Mouse (Mus musculus): ENCODE data around the gene Galnt17. TPM values are rescaled to one million over a fixed set of nuclear protein-coding genes. Genes with fewer than 3 reads are reported as not detected.
A peak's percentile ranks its signal among the peaks of the same experiment; 100 is the strongest.

The Galnt17 gene
- polyA plus RNA-seq, 1 experiment from 2014 or later = 5.1 TPM

DNA sequence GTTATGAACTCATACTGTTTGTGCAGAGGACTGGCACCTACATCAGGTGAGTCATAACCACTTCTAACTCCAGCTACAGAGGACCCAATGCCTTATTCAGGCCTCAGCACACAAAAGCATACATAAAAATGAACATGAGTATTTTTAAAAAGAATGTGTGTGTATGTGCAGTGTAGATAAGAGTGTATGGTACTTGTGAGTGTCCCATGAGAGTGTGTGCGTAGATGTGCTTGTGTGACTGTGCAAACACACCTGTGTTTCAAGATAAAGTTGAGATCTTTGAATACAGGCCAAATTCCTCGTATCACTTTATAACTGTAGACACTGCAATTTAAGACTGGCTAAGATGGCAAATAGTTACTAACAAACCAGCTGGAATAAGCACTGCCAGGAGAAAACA is 307.7 kb downstream of the Galnt17 start:
- ChIA-PET POLR2A (no interaction called here), CTCF (interaction anchor here (1.3 kb wide), 1 partner anchor 13 kb away, joined by 5 read pairs; no protein-coding TSS in a partner anchor)
- in situ Hi-C loops (cut with MboI; ENCODE audit: low pct_unique_long_range_greater_than_20kb) = loop anchor here (5.0 kb wide), 1 partner anchor 128 kb away; no protein-coding TSS in a partner anchor
- no peaks in the 10 kb centered on the region for H3K27me3 ChIP-seq
- no peak for ATAC-seq
- DNase-seq (ENCODE audit: low read depth, low spot score) = no peak
- TF ChIP-seq CTCF (IDR thresholded peaks at IDR 0.05) = no peak

DNA sequence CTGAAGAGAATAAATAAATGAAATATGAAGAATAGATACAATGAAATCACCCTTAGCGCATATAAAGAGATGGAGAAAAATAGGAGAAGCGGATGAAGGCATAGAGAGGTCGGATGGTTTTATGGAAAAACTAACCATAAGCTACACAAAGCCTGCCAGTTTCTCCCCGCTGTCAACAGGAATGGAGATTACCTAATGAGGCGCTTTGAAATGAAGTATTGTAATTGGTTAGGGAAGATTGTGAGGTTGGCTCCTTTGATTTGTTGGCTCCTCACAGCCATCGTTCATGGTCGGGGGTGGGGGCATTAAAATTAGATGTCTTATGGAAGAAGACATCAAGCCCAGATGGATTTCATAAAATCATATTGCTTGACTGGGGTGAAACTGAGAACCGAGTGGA is 329.0 kb downstream of the Galnt17 start:
- no peak for ATAC-seq
- ChIA-PET POLR2A (no interaction called here), CTCF (no interaction called here)
- DNase-seq (ENCODE audit: low read depth, low spot score) = no peak
- no peaks in the 10 kb centered on the region for H3K27me3 ChIP-seq
- in situ Hi-C loops (cut with MboI; ENCODE audit: low pct_unique_long_range_greater_than_20kb) = no loop called here
- no peak for TF ChIP-seq CTCF (IDR thresholded peaks at IDR 0.05)

DNA sequence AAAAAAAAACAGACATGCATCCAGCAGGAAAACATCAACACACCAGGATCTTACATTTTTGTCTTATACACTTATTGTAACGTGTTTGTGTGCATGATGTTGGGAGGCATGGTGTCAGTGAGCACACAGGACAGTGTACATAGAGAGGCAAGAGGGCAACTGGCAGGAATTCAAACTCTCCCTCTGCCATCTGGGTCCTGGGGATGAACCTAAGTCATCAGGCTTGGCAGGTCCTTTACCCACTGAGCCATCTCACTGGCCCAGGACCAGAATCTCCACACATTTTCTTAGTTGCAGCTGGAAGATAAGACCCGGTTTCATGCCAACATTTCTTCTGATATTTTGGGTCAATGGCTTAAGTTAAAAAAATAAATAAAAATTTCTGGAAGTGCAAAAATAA is 329.4 kb downstream of the Galnt17 start:
- DNase-seq (ENCODE audit: low read depth, low spot score) = no peak
- H3K27me3 ChIP-seq = no peaks in the 10 kb centered on the region
- in situ Hi-C loops (cut with MboI; ENCODE audit: low pct_unique_long_range_greater_than_20kb) = no loop called here
- POLR2A ChIA-PET = no interaction called here
- CTCF ChIA-PET = no interaction called here
- ATAC-seq = no peak
- TF ChIP-seq CTCF (IDR thresholded peaks at IDR 0.05) = no peak

DNA sequence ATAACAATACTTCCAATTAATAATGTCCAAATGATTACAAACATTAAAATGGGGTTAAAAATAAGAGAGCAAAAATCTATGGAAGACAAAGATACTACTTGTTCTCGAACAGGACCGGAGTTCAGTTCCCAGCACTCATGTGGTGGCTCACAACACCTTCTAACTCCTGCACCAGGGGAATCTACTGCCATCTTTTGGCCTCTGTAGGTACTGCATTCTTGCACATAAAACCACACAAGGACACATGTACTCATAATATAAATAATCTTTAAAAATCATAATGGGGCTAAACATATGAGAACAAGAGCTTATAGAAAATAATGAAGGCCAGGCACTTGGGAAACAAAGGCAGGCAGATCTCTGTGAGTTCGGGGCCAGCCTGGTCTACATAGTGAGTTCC is 330.3 kb downstream of the Galnt17 start:
- ATAC-seq (no peak), DNase-seq (ENCODE audit: low read depth, low spot score) (no peak)
- ChIA-PET CTCF (interaction anchor here (0.9 kb wide), 1 partner anchor 16 kb away, joined by 3 read pairs; no protein-coding TSS in a partner anchor), POLR2A (interaction anchor here (0.6 kb wide), 1 partner anchor 660 kb away, joined by 5 read pairs; no protein-coding TSS in a partner anchor)
- no peaks in the 10 kb centered on the region for H3K27me3 ChIP-seq
- peak; percentile 28 for TF ChIP-seq CTCF (IDR thresholded peaks at IDR 0.05)
- in situ Hi-C loops (cut with MboI; ENCODE audit: low pct_unique_long_range_greater_than_20kb) = no loop called here

DNA sequence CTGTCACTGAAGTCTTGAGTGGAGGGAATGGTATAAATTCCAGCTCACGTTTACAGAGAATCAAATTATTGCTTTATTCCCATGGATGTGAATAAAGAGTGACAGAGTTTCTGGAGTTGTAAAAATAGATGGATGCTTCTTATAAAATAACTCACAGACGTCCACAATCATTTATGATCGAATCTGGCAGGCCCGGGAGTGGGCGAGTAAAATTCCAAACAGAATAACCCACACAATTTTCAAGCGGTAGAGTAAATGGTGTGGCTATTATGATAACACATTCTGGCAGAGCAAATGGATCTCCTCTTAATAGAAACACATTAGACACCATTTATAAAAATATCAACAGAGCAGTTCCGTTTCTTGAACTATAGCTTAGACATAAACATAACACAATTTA is 355.9 kb downstream of the Galnt17 start:
- CTCF ChIA-PET = interaction anchor here (1.0 kb wide), 1 partner anchor 474 kb away, joined by 3 read pairs; no protein-coding TSS in a partner anchor
- TF ChIP-seq CTCF (IDR thresholded peaks at IDR 0.05) = no peak
- in situ Hi-C loops (cut with MboI; ENCODE audit: low pct_unique_long_range_greater_than_20kb) = no loop called here
- POLR2A ChIA-PET = no interaction called here
- DNase-seq (ENCODE audit: low read depth, low spot score) (no peak), ATAC-seq (no peak)
- H3K27me3 ChIP-seq = no peaks in the 10 kb centered on the region

DNA sequence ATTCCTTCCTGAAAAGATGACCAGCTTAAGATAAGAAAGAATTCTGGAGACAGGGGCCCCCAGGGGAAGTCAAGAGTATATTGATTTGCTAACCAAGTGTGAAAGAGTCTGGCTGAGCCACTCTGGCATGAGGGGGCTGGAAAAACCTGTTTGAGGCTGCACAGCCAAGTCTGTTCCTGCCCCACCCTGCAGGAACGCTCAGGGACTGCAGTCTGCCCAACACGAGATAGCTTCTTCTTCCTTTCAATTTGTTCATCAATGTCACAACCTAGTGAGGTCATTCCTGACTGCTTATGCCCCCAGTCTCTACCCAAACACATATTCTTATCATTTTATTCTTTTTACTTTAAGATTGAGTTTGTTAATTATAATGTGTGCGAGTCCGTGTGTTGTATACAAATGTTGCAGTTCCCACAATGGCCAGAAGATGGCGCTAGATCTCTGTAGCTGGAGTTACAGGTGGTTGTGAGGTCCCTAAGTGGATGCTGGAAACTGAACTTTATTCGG is 357.4 kb downstream of the Galnt17 start:
- in situ Hi-C loops (cut with MboI; ENCODE audit: low pct_unique_long_range_greater_than_20kb) = no loop called here
- ChIA-PET POLR2A (no interaction called here), CTCF (interaction anchor here (0.9 to 1.4 kb wide), 5 partner anchors 13 to 478 kb away, joined by 3 read pairs; no protein-coding TSS in a partner anchor)
- H3K27me3 ChIP-seq = no peaks in the 10 kb centered on the region
- TF ChIP-seq CTCF (IDR thresholded peaks at IDR 0.05) = peak; percentile 63
- DNase-seq (ENCODE audit: low read depth, low spot score) (no peak), ATAC-seq (no peak)

DNA sequence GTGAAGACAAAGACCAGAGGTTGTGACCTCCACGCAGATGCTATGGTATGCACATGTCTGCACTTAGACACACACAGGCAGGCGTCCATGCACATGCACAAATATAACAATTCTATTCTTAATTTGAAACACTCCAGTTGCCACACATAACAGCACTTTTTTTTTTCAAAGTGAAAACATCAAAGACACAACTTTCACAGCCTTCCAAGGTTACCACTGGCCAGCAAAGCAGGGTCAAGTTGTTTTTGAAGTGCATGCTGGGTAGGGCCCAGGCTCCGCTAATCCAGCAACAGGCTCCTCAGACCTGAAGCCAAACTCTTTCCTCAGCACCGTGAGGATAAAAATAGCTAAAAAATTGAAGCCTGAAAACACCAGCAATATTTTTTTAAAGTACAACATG is 357.9 kb downstream of the Galnt17 start:
- no peak for ATAC-seq
- no peak for TF ChIP-seq CTCF (IDR thresholded peaks at IDR 0.05)
- CTCF ChIA-PET = interaction anchor here (0.9 to 1.4 kb wide), 4 partner anchors 13 to 478 kb away, joined by 3 read pairs; no protein-coding TSS in a partner anchor
- no peaks in the 10 kb centered on the region for H3K27me3 ChIP-seq
- DNase-seq (ENCODE audit: low read depth, low spot score) = no peak
- in situ Hi-C loops (cut with MboI; ENCODE audit: low pct_unique_long_range_greater_than_20kb) = no loop called here
- POLR2A ChIA-PET = no interaction called here

DNA sequence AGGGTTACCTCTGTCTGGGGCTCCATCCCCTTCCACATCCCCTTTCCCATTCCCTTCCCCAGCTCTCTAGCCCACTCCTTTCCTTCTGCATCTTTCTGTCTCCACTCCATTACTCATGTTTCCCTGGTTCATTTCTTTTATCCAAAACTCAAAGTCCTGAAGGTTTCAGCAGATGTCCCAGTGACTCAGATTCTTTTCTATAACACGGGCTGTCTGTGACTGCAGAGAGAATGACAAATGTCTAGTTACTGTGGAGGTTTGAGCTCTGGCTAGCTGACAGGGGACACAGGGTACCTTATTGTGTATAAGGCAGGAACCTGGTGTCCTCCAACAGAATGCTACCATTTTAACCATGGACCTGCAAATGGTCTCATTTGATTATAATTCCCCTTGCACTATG is 358.6 kb downstream of the Galnt17 start:
- ChIA-PET POLR2A (interaction anchor here (0.6 kb wide), 1 partner anchor 24 kb away, joined by 7 read pairs; no protein-coding TSS in a partner anchor), CTCF (interaction anchor here (1.2 kb wide), 1 partner anchor 25 kb away, joined by 3 read pairs; no protein-coding TSS in a partner anchor)
- DNase-seq (ENCODE audit: low read depth, low spot score) (no peak), ATAC-seq (no peak)
- in situ Hi-C loops (cut with MboI; ENCODE audit: low pct_unique_long_range_greater_than_20kb) = no loop called here
- H3K27me3 ChIP-seq = no peaks in the 10 kb centered on the region
- TF ChIP-seq CTCF (IDR thresholded peaks at IDR 0.05) = no peak

DNA sequence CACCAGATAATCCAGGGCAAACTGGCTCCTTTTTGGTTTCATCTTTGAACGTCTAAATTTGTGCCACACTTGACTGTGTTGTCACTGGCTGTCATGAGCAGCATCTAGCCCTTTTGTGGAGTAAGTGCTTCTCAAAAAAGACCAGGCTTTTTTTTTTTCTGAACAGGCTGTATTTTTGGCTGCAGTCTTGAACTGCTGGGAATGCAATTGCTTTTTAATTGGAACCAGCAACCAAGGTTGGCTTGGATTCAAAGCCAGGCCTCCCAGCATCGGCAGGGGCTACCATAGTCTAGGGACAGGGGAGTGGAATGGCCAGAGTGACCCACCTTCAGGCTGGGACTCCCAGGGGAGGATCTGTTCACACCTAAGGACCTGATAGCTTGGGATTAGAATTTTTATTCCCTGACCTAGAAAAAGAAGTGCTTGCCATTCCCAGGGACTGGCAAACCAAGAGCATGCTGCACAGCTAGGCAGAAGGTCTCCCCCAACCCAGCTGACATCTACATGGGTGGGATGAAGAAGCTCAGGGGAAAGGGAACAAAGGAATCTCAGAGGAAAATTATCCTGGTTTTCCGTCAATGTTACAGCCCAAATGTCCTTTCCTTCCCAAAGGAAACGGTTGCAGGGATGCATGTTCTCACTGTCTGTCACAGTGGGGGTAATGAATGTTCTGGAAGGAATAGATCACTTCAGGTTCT is 369.2 kb downstream of the Galnt17 start:
- DNase-seq (ENCODE audit: low read depth, low spot score) (no peak), ATAC-seq (no peak)
- POLR2A ChIA-PET = no interaction called here
- TF ChIP-seq CTCF (IDR thresholded peaks at IDR 0.05) = no peak
- no peaks in the 10 kb centered on the region for H3K27me3 ChIP-seq
- in situ Hi-C loops (cut with MboI; ENCODE audit: low pct_unique_long_range_greater_than_20kb) = no loop called here
- CTCF ChIA-PET = interaction anchor here (0.7 kb wide), 1 partner anchor 8 kb away, joined by 3 read pairs; no protein-coding TSS in a partner anchor

DNA sequence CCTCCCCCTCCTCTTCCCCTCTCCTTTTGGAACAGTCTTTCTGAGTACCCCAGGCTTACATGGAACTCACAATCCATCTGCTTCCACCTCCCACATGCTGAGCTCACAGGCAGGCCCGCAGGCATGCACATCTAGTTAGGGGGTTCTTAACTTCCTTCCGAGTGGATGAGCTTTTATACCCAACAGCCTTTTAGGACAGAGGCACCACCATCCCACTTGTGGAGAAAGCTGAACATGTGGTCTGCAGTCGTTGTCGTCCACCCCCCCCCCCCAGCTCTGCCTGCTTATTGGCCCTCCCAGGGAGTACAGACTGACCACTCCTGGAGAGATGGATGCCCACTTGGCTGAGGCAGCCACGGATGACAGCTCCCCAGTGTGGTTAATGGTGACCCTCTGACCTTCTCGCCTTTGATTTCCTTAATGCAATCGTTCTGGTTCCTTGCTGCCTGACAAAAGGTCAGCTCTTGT is 370.0 kb downstream of the Galnt17 start:
- in situ Hi-C loops (cut with MboI; ENCODE audit: low pct_unique_long_range_greater_than_20kb) = no loop called here
- no peak for TF ChIP-seq CTCF (IDR thresholded peaks at IDR 0.05)
- H3K27me3 ChIP-seq = no peaks in the 10 kb centered on the region
- ChIA-PET CTCF (interaction anchor here (1.1 kb wide), 1 partner anchor 12 kb away, joined by 3 read pairs; no protein-coding TSS in a partner anchor), POLR2A (no interaction called here)
- DNase-seq (ENCODE audit: low read depth, low spot score) (no peak), ATAC-seq (peak; percentile 41)

DNA sequence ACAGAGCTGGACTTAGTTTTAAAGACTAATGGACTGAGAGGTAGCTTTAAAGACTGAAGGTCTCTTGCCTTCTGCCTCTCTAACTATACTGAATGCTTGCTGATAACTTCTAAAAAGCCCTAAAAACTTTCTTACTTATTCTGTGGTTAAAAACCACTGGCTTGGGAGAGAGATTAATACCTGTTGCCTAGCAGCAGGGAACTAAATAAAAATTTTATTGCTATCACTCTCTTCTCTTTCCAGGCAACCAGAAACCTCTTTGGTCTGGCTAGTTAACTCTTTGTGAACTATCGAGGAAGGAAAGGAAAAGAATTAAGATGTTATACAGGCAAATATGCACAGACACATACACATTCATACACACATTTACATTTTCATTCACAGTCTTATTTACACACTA is 377.3 kb downstream of the Galnt17 start:
- in situ Hi-C loops (cut with MboI; ENCODE audit: low pct_unique_long_range_greater_than_20kb) = loop anchor here (5.0 kb wide), 1 partner anchor 1964 kb away; no protein-coding TSS in a partner anchor
- TF ChIP-seq CTCF (IDR thresholded peaks at IDR 0.05) = no peak
- ATAC-seq = no peak
- ChIA-PET CTCF (interaction anchor here (0.9 kb wide), 1 partner anchor 8 kb away, joined by 3 read pairs; no protein-coding TSS in a partner anchor), POLR2A (no interaction called here)
- DNase-seq (ENCODE audit: low read depth, low spot score) = no peak
- H3K27me3 ChIP-seq = no peaks in the 10 kb centered on the region
